In genomic region chr7:47007109-47007780, GRCm38 (mm10) we compare ENCODE assay signal across 9 mouse cellular contexts. TPM values are rescaled to one million over a fixed set of nuclear protein-coding genes. Genes with fewer than 3 reads are reported as not detected.
DNase-seq lines count a peak whose midpoint lies in the region; ATAC-seq and TF ChIP-seq lines count a peak whose summit lies in the region.
"Had no signal": no experiment of that assay in that cellular context is flagged by ENCODE, and none has a peak within 500 bp of the region (broad histone marks: within the 10 kb centered on the region; RNA-seq: fewer than 3 reads in every experiment).

No protein-coding gene starts in this region.

- peaks cover 1% of the 10 kb centered on the region; the same call in 1 of the 2 replicates for H3K79me2 ChIP-seq in heart, adult 2 months (replicated peaks; ENCODE audit: control insufficient read depth, insufficient read depth, low read length)

- no peak for TF ChIP-seq CTCF in heart, adult 2 months (IDR thresholded peaks at IDR 0.05)
- no peak for TF ChIP-seq CTCF in embryonic fibroblast, embryonic 13.5 days (IDR thresholded peaks at IDR 0.05; ENCODE audit: borderline replicate concordance, insufficient read depth, low read length)

- ATAC-seq in neural tube, embryonic 12.5 days (ENCODE audit: low FRiP score, low read depth): no peak

- 8% methylated on average over 21 of the region's 21 CpGs for WGBS in heart, adult 2 months
- 30% methylated on average over 21 of the region's 21 CpGs for WGBS in limb, embryonic 10.5 days
- 23% methylated on average over 21 of the region's 21 CpGs for WGBS in neural tube, embryonic 12.5 days

- TF ChIP-seq EP300 in heart, adult 2 months (IDR thresholded peaks at IDR 0.05; ENCODE audit: insufficient read depth, low read depth, low read length): no peak

- peak overlapping the region; percentile 92 for H3K27ac ChIP-seq in heart, adult 2 months
- peak overlapping the region; percentile 64 for H3K27ac ChIP-seq in embryonic fibroblast, embryonic 13.5 days (ENCODE audit: insufficient read depth, low read length)
- peak overlapping the region; percentile 88; the same call in 1 of the 2 replicates for H3K27ac ChIP-seq in limb, embryonic 10.5 days
- peak overlapping the region; percentile 69; the same call in 1 of the 2 replicates for H3K27ac ChIP-seq in neural tube, embryonic 12.5 days

- H3K9me3 ChIP-seq in limb, embryonic 10.5 days (replicated peaks): no peaks in the 10 kb centered on the region
- H3K9me3 ChIP-seq in neural tube, embryonic 12.5 days: no peaks in the 10 kb centered on the region

- H3K9ac ChIP-seq in heart, adult 2 months (ENCODE audit: low read depth, low read length): peak overlapping the region; percentile 80
- H3K9ac ChIP-seq in neural tube, embryonic 12.5 days: peak overlapping the region; percentile 69

- peaks cover 5% of the 10 kb centered on the region for H3K36me3 ChIP-seq in heart, adult 2 months (ENCODE audit: control insufficient read depth, insufficient read depth, low read length)
- H3K36me3 ChIP-seq in limb, embryonic 10.5 days: no peaks in the 10 kb centered on the region
- H3K36me3 ChIP-seq in neural tube, embryonic 12.5 days: no peaks in the 10 kb centered on the region

- DNase-seq in heart, adult 2 months: no peak
- DNase-seq in heart, adult 9 months (ENCODE audit: low spot score in 2 of 2): no peak
- DNase-seq in CD4-positive helper T cell, adult 2 months (ENCODE audit: low read depth, low spot score): peak; percentile 66
- DNase-seq in limb, embryonic 10.5 days (ENCODE audit: low spot score): no peak
- no peak for DNase-seq in urinary bladder, postnatal 25 days (ENCODE audit: low spot score)
- DNase-seq in testis, postnatal 14 days (ENCODE audit: low spot score): no peak

- no peak for TF ChIP-seq POLR2A in heart, adult 2 months (IDR thresholded peaks at IDR 0.05; ENCODE audit: insufficient read depth, low read depth, low read length)
- no peak for TF ChIP-seq POLR2A in embryonic fibroblast, embryonic 13.5 days (IDR thresholded peaks at IDR 0.05; ENCODE audit: low read depth, low read length)

- peaks cover 13% of the 10 kb centered on the region for H3K4me1 ChIP-seq in heart, adult 2 months (ENCODE audit: control insufficient read depth, insufficient read depth, low read length)
- H3K4me1 ChIP-seq in embryonic fibroblast, embryonic 13.5 days (ENCODE audit: control insufficient read depth, insufficient read depth, low read length): peaks cover 9% of the 10 kb centered on the region; the same call in 1 of the 2 replicates
- H3K4me1 ChIP-seq in limb, embryonic 10.5 days: peaks cover 22% of the 10 kb centered on the region
- peaks cover 35% of the 10 kb centered on the region for H3K4me1 ChIP-seq in neural tube, embryonic 12.5 days

- no peaks in the 10 kb centered on the region for H3K27me3 ChIP-seq in heart, adult 2 months (ENCODE audit: control insufficient read depth, insufficient read depth, low read length)
- no peaks in the 10 kb centered on the region for H3K27me3 ChIP-seq in limb, embryonic 10.5 days (ENCODE audit: low read depth, poor library complexity, severe bottlenecking)
- no peaks in the 10 kb centered on the region for H3K27me3 ChIP-seq in neural tube, embryonic 12.5 days (replicated peaks)
- H3K27me3 ChIP-seq: Patski had no signal

- peak overlapping the region; percentile 72 for H3K4me2 ChIP-seq in neural tube, embryonic 12.5 days (replicated peaks)

- intact Hi-C loops in heart, adult 2 months (cut with DNase I): loop anchor here (5.0 kb wide), 2 partner anchors 85 to 210 kb away; partner anchors contain the start of genes Gtf2h1 and Hps5

- H3K4me3 ChIP-seq in heart, adult 2 months: peak overlapping the region; percentile 79
- H3K4me3 ChIP-seq in embryonic fibroblast, embryonic 13.5 days (ENCODE audit: insufficient read depth, low read length): peak overlapping the region; percentile 77
- H3K4me3 ChIP-seq in limb, embryonic 10.5 days: peak overlapping the region; percentile 77
- peak overlapping the region; percentile 69 for H3K4me3 ChIP-seq in neural tube, embryonic 12.5 days

RNA-seq across cellular contexts. Expression of gene Spty2d1, which starts 1.0 kb away (rescaled TPM):
- total RNA-seq in heart, adult 2 months (2021): 1 to 10 TPM; 6.9 to 8.5 TPM
- polyA plus RNA-seq in heart, adult 2 months (2012; rRNA removed): 2.7 and 4.3 TPM in 2 replicates
- 21.0 and 23.3 TPM in 2 replicates for polyA plus RNA-seq in embryonic fibroblast, embryonic 13.5 days (2011; ENCODE audit: insufficient read length, low read depth, missing spikeins)
- 11.2 and 11.9 TPM in 2 replicates for polyA plus RNA-seq in limb, embryonic 10.5 days (2016; fragmentation: Nextera tagmentation; extraction: Ambion mirVana)
- polyA plus RNA-seq in neural tube, embryonic 12.5 days (2016; fragmentation: Nextera tagmentation; extraction: Ambion mirVana): 11.2 and 13.0 TPM in 2 replicates

RNA-seq across cellular contexts. Expression of gene Gm9999, which starts 23.9 kb away (rescaled TPM):
- not detected for total RNA-seq in heart, adult 2 months (2021)
- polyA plus RNA-seq in heart, adult 2 months (2012; rRNA removed): 1.1 TPM in 1 of 2 replicates, not detected in the other
- polyA plus RNA-seq in embryonic fibroblast, embryonic 13.5 days (2011; ENCODE audit: insufficient read length, low read depth, missing spikeins): not detected in 2 replicates
- polyA plus RNA-seq in limb, embryonic 10.5 days (2016; fragmentation: Nextera tagmentation; extraction: Ambion mirVana): not detected in 2 replicates
- polyA plus RNA-seq in neural tube, embryonic 12.5 days (2016; fragmentation: Nextera tagmentation; extraction: Ambion mirVana): not detected in 2 replicates
- polyA plus RNA-seq: Patski had no signal

RNA-seq across cellular contexts. Expression of gene Tmem86a, which starts 43.2 kb away (rescaled TPM):
- 10 to 100 TPM; 20.0 to 25.0 TPM for total RNA-seq in heart, adult 2 months (2021)
- 45.5 and 54.8 TPM in 2 replicates for polyA plus RNA-seq in heart, adult 2 months (2012; rRNA removed)
- 13.2 and 19.5 TPM in 2 replicates for polyA plus RNA-seq in embryonic fibroblast, embryonic 13.5 days (2011; ENCODE audit: insufficient read length, low read depth, missing spikeins)
- 8.3 and 11.8 TPM in 2 replicates for polyA plus RNA-seq in limb, embryonic 10.5 days (2016; fragmentation: Nextera tagmentation; extraction: Ambion mirVana)
- 19.5 TPM in 2 replicates for polyA plus RNA-seq in neural tube, embryonic 12.5 days (2016; fragmentation: Nextera tagmentation; extraction: Ambion mirVana)

RNA-seq across cellular contexts. Expression of gene Uevld, which starts 48.9 kb away (rescaled TPM):
- total RNA-seq in heart, adult 2 months (2021): 10 to 100 TPM in 1 of 2 experiments, 1 to 10 TPM in 1; 9.0 to 10.3 TPM
- polyA plus RNA-seq in heart, adult 2 months (2012; rRNA removed): 2.9 and 5.0 TPM in 2 replicates
- 23.6 and 24.8 TPM in 2 replicates for polyA plus RNA-seq in embryonic fibroblast, embryonic 13.5 days (2011; ENCODE audit: insufficient read length, low read depth, missing spikeins)
- 11.7 and 12.1 TPM in 2 replicates for polyA plus RNA-seq in limb, embryonic 10.5 days (2016; fragmentation: Nextera tagmentation; extraction: Ambion mirVana)
- 7.3 and 7.9 TPM in 2 replicates for polyA plus RNA-seq in neural tube, embryonic 12.5 days (2016; fragmentation: Nextera tagmentation; extraction: Ambion mirVana)
